In genomic region chr7:45102940-45103585, GRCm38 (mm10) we compare ENCODE assay signal across 9 mouse cellular contexts. TPM values are rescaled to one million over a fixed set of nuclear protein-coding genes. Genes with fewer than 3 reads are reported as not detected.
DNase-seq lines count a peak whose midpoint lies in the region; ATAC-seq and TF ChIP-seq lines count a peak whose summit lies in the region.
"Had no signal": no experiment of that assay in that cellular context is flagged by ENCODE, and none has a peak within 500 bp of the region (broad histone marks: within the 10 kb centered on the region; RNA-seq: fewer than 3 reads in every experiment).

No protein-coding gene starts in this region.

- no peak for TF ChIP-seq EP300 in heart, postnatal 0 days (IDR thresholded peaks at IDR 0.05; ENCODE audit: low read depth)

- 84% methylated on average over 9 of the region's 9 CpGs for WGBS in midbrain, embryonic 16.5 days
- WGBS in midbrain, embryonic 11.5 days, result 79% methylated on average over 9 of the region's 9 CpGs
- 65% methylated on average over 9 of the region's 9 CpGs for WGBS in heart, postnatal 0 days
- 78% methylated on average over 9 of the region's 9 CpGs for WGBS in limb, embryonic 10.5 days
- WGBS in stomach, embryonic 16.5 days, result 41% methylated on average over 9 of the region's 9 CpGs

- TF ChIP-seq CTCF in heart, postnatal 0 days (IDR thresholded peaks at IDR 0.05; ENCODE audit: low read depth), result no peak

- ATAC-seq in midbrain, embryonic 16.5 days, result no peak
- no peak for ATAC-seq in midbrain, embryonic 11.5 days (ENCODE audit: low FRiP score)
- no peak for ATAC-seq in heart, postnatal 0 days (ENCODE audit: insufficient read depth, low read depth)
- no peak; the same call in 1 of the 2 replicates for ATAC-seq in stomach, embryonic 16.5 days (ENCODE audit: insufficient read depth, low FRiP score)

- H3K4me1 ChIP-seq in midbrain, embryonic 16.5 days (ENCODE audit: control insufficient read depth, insufficient read depth, low read length), result no peaks in the 10 kb centered on the region
- no peaks in the 10 kb centered on the region for H3K4me1 ChIP-seq in midbrain, embryonic 11.5 days (ENCODE audit: control insufficient read depth, insufficient read depth, low read length)
- H3K4me1 ChIP-seq in heart, postnatal 0 days (ENCODE audit: control insufficient read depth, insufficient read depth), result peaks cover 17% of the 10 kb centered on the region
- H3K4me1 ChIP-seq in limb, embryonic 10.5 days, result peaks cover 29% of the 10 kb centered on the region
- H3K4me1 ChIP-seq in stomach, embryonic 16.5 days (ENCODE audit: control insufficient read depth, insufficient read depth, low read length), result peaks cover 16% of the 10 kb centered on the region; the same call in 1 of the 2 replicates

- no peak for DNase-seq in midbrain, embryonic 11.5 days (ENCODE audit: low spot score, missing footprints)
- DNase-seq in heart, postnatal 0 days (ENCODE audit: low spot score), result no peak
- DNase-seq in limb, embryonic 10.5 days (ENCODE audit: low spot score), result no peak
- DNase-seq in right cerebral cortex, postnatal 36 days (ENCODE audit: low spot score in 2 of 2), result no peak
- DNase-seq in embryo, embryonic 10 days (ENCODE audit: low spot score), result no peak

- H3K9ac ChIP-seq in midbrain, embryonic 16.5 days (ENCODE audit: low read depth, low read length), result no peak overlapping the region
- no peak overlapping the region; the same call in 1 of the 2 replicates for H3K9ac ChIP-seq in midbrain, embryonic 11.5 days (ENCODE audit: low read length)
- H3K9ac ChIP-seq in heart, postnatal 0 days (replicated peaks; ENCODE audit: low read depth, low read length), result peak overlapping the region; percentile 68
- peak overlapping the region; percentile 80 for H3K9ac ChIP-seq in stomach, embryonic 16.5 days (ENCODE audit: low read length)

- no peaks in the 10 kb centered on the region for H3K36me3 ChIP-seq in midbrain, embryonic 16.5 days (ENCODE audit: control insufficient read depth, insufficient read depth, low read length)
- no peaks in the 10 kb centered on the region for H3K36me3 ChIP-seq in midbrain, embryonic 11.5 days (ENCODE audit: control insufficient read depth, insufficient read depth, low read length)
- H3K36me3 ChIP-seq in heart, postnatal 0 days (replicated peaks; ENCODE audit: control insufficient read depth, insufficient read depth, low read length), result peaks cover 6% of the 10 kb centered on the region; the same call in 1 of the 2 replicates
- H3K36me3 ChIP-seq in limb, embryonic 10.5 days, result no peaks in the 10 kb centered on the region
- H3K36me3 ChIP-seq in stomach, embryonic 16.5 days (ENCODE audit: control insufficient read depth, insufficient read depth, low read length), result no peaks in the 10 kb centered on the region

- H3K9me3 ChIP-seq in midbrain, embryonic 16.5 days (replicated peaks; ENCODE audit: control insufficient read depth, low read length, poor library complexity, severe bottlenecking), result no peaks in the 10 kb centered on the region
- no peaks in the 10 kb centered on the region for H3K9me3 ChIP-seq in midbrain, embryonic 11.5 days (ENCODE audit: control insufficient read depth, low read length)
- H3K9me3 ChIP-seq in heart, postnatal 0 days (replicated peaks; ENCODE audit: control insufficient read depth, low read length), result no peaks in the 10 kb centered on the region
- H3K9me3 ChIP-seq in limb, embryonic 10.5 days (replicated peaks), result no peaks in the 10 kb centered on the region
- H3K9me3 ChIP-seq in stomach, embryonic 16.5 days (replicated peaks; ENCODE audit: control insufficient read depth, low read length), result no peaks in the 10 kb centered on the region

- no peak overlapping the region for H3K27ac ChIP-seq in midbrain, embryonic 16.5 days (ENCODE audit: low read length)
- no peak overlapping the region for H3K27ac ChIP-seq in midbrain, embryonic 11.5 days (ENCODE audit: low read depth, low read length)
- H3K27ac ChIP-seq in heart, postnatal 0 days (ENCODE audit: low read depth), result peak overlapping the region; percentile 86
- H3K27ac ChIP-seq in limb, embryonic 10.5 days, result peak overlapping the region; percentile 78
- peak overlapping the region; percentile 93 for H3K27ac ChIP-seq in stomach, embryonic 16.5 days (ENCODE audit: low read length)

- 0 out of 2 replicates have a peak overlapping the region, but pooled peaks have one; percentile 7 for H3K4me2 ChIP-seq in midbrain, embryonic 16.5 days (ENCODE audit: low read length)
- no peak overlapping the region for H3K4me2 ChIP-seq in midbrain, embryonic 11.5 days
- H3K4me2 ChIP-seq in heart, postnatal 0 days (ENCODE audit: low read depth, low read length), result peak overlapping the region; percentile 62
- H3K4me2 ChIP-seq in stomach, embryonic 16.5 days (ENCODE audit: low read depth, low read length), result peak overlapping the region; percentile 60

- no peaks in the 10 kb centered on the region for H3K27me3 ChIP-seq in midbrain, embryonic 16.5 days (ENCODE audit: control insufficient read depth, insufficient read depth, low read depth, low read length)
- no peaks in the 10 kb centered on the region for H3K27me3 ChIP-seq in midbrain, embryonic 11.5 days (ENCODE audit: control insufficient read depth, insufficient read depth, low read length)
- no peaks in the 10 kb centered on the region for H3K27me3 ChIP-seq in heart, postnatal 0 days (ENCODE audit: control insufficient read depth, insufficient read depth, low read length)
- H3K27me3 ChIP-seq in limb, embryonic 10.5 days (ENCODE audit: low read depth, poor library complexity, severe bottlenecking), result no peaks in the 10 kb centered on the region
- H3K27me3 ChIP-seq in stomach, embryonic 16.5 days (ENCODE audit: control insufficient read depth, insufficient read depth, low read length), result no peaks in the 10 kb centered on the region

- no peak overlapping the region for H3K4me3 ChIP-seq in midbrain, embryonic 16.5 days (ENCODE audit: low read depth, low read length)
- no peak overlapping the region for H3K4me3 ChIP-seq in midbrain, embryonic 11.5 days (ENCODE audit: low read depth, low read length)
- H3K4me3 ChIP-seq in heart, postnatal 0 days (ENCODE audit: low read depth, low read length), result peak overlapping the region; percentile 46
- H3K4me3 ChIP-seq in limb, embryonic 10.5 days, result no peak overlapping the region
- peak overlapping the region; percentile 51 for H3K4me3 ChIP-seq in stomach, embryonic 16.5 days (replicated peaks; ENCODE audit: low read length)

RNA-seq across cellular contexts. Expression of gene Fcgrt, which starts 0.6 kb away (rescaled TPM):
- 22.7 and 27.9 TPM in 2 replicates for polyA plus RNA-seq in midbrain, embryonic 16.5 days (2015; fragmentation: Nextera tagmentation; extraction: Ambion mirVana)
- polyA plus RNA-seq in midbrain, embryonic 11.5 days (2014; fragmentation: Nextera tagmentation; extraction: Ambion mirVana), result 16.1 and 18.3 TPM in 2 replicates
- total RNA-seq in heart, postnatal 0 days (2014; rRNA removed; ENCODE audit: low replicate concordance), result 48.9 and 51.6 TPM in 2 replicates
- polyA plus RNA-seq in heart, postnatal 0 days (2015; fragmentation: Nextera tagmentation; extraction: Ambion mirVana), result 59.5 and 67.9 TPM in 2 replicates
- 5.2 and 7.8 TPM in 2 replicates for polyA plus RNA-seq in limb, embryonic 10.5 days (2016; fragmentation: Nextera tagmentation; extraction: Ambion mirVana)
- 138 and 149 TPM in 2 replicates for polyA plus RNA-seq in stomach, embryonic 16.5 days (2015; fragmentation: Nextera tagmentation; extraction: Ambion mirVana)

RNA-seq across cellular contexts. Expression of gene Rcn3, which starts 11.0 kb away (rescaled TPM):
- polyA plus RNA-seq in midbrain, embryonic 16.5 days (2015; fragmentation: Nextera tagmentation; extraction: Ambion mirVana), result 43.5 and 47.8 TPM in 2 replicates
- 121 and 123 TPM in 2 replicates for polyA plus RNA-seq in midbrain, embryonic 11.5 days (2014; fragmentation: Nextera tagmentation; extraction: Ambion mirVana)
- 125 and 141 TPM in 2 replicates for total RNA-seq in heart, postnatal 0 days (2014; rRNA removed; ENCODE audit: low replicate concordance)
- 100 and 108 TPM in 2 replicates for polyA plus RNA-seq in heart, postnatal 0 days (2015; fragmentation: Nextera tagmentation; extraction: Ambion mirVana)
- 175 and 210 TPM in 2 replicates for polyA plus RNA-seq in limb, embryonic 10.5 days (2016; fragmentation: Nextera tagmentation; extraction: Ambion mirVana)
- 388 and 395 TPM in 2 replicates for polyA plus RNA-seq in stomach, embryonic 16.5 days (2015; fragmentation: Nextera tagmentation; extraction: Ambion mirVana)

RNA-seq across cellular contexts. Expression of gene Rps11, which starts 21.2 kb away (rescaled TPM):
- polyA plus RNA-seq in midbrain, embryonic 16.5 days (2015; fragmentation: Nextera tagmentation; extraction: Ambion mirVana), result 657 and 700 TPM in 2 replicates
- polyA plus RNA-seq in midbrain, embryonic 11.5 days (2014; fragmentation: Nextera tagmentation; extraction: Ambion mirVana), result 1,376 and 1,392 TPM in 2 replicates
- 1,106 and 1,247 TPM in 2 replicates for total RNA-seq in heart, postnatal 0 days (2014; rRNA removed; ENCODE audit: low replicate concordance)
- 730 and 757 TPM in 2 replicates for polyA plus RNA-seq in heart, postnatal 0 days (2015; fragmentation: Nextera tagmentation; extraction: Ambion mirVana)
- 1,846 and 2,302 TPM in 2 replicates for polyA plus RNA-seq in limb, embryonic 10.5 days (2016; fragmentation: Nextera tagmentation; extraction: Ambion mirVana)
- polyA plus RNA-seq in stomach, embryonic 16.5 days (2015; fragmentation: Nextera tagmentation; extraction: Ambion mirVana), result 1,225 and 1,374 TPM in 2 replicates

RNA-seq across cellular contexts. Expression of gene Rpl13a, which starts 25.5 kb away (rescaled TPM):
- polyA plus RNA-seq in midbrain, embryonic 16.5 days (2015; fragmentation: Nextera tagmentation; extraction: Ambion mirVana), result 602 and 620 TPM in 2 replicates
- 1,212 and 1,290 TPM in 2 replicates for polyA plus RNA-seq in midbrain, embryonic 11.5 days (2014; fragmentation: Nextera tagmentation; extraction: Ambion mirVana)
- 1,443 and 1,972 TPM in 2 replicates for total RNA-seq in heart, postnatal 0 days (2014; rRNA removed; ENCODE audit: low replicate concordance)
- polyA plus RNA-seq in heart, postnatal 0 days (2015; fragmentation: Nextera tagmentation; extraction: Ambion mirVana), result 780 and 809 TPM in 2 replicates
- polyA plus RNA-seq in limb, embryonic 10.5 days (2016; fragmentation: Nextera tagmentation; extraction: Ambion mirVana), result 1,210 and 1,327 TPM in 2 replicates
- polyA plus RNA-seq in stomach, embryonic 16.5 days (2015; fragmentation: Nextera tagmentation; extraction: Ambion mirVana), result 1,102 and 1,332 TPM in 2 replicates

RNA-seq across cellular contexts. Expression of gene Gm45713, which starts 33.0 kb away (rescaled TPM):
- polyA plus RNA-seq in midbrain, embryonic 16.5 days (2015; fragmentation: Nextera tagmentation; extraction: Ambion mirVana), result 0.41 TPM in 1 of 2 replicates, not detected in the other
- 0.17 and 0.60 TPM in 2 replicates for polyA plus RNA-seq in midbrain, embryonic 11.5 days (2014; fragmentation: Nextera tagmentation; extraction: Ambion mirVana)
- 0.19 and 0.23 TPM in 2 replicates for total RNA-seq in heart, postnatal 0 days (2014; rRNA removed; ENCODE audit: low replicate concordance)
- polyA plus RNA-seq in heart, postnatal 0 days (2015; fragmentation: Nextera tagmentation; extraction: Ambion mirVana), result 0.29 and 0.78 TPM in 2 replicates
- not detected in 2 replicates for polyA plus RNA-seq in limb, embryonic 10.5 days (2016; fragmentation: Nextera tagmentation; extraction: Ambion mirVana)
- not detected in 2 replicates for polyA plus RNA-seq in stomach, embryonic 16.5 days (2015; fragmentation: Nextera tagmentation; extraction: Ambion mirVana)
- total RNA-seq: adrenal gland, postnatal 36 days; left cerebral cortex, postnatal 36 days had no signal

Comparison
In these comparisons a context has a peak if more than half of its experiments do, and no peak if none do; other contexts are left out.
1. H3K27ac ChIP-seq: peak in heart, postnatal 0 days (single experiment), limb, embryonic 10.5 days (single experiment) and stomach, embryonic 16.5 days (single experiment); none in midbrain, embryonic 16.5 days (single experiment) and midbrain, embryonic 11.5 days (single experiment).
2. H3K4me3 ChIP-seq: peak in heart, postnatal 0 days (single experiment) and stomach, embryonic 16.5 days (single experiment); none in midbrain, embryonic 16.5 days (single experiment), midbrain, embryonic 11.5 days (single experiment) and limb, embryonic 10.5 days (single experiment).
3. H3K9ac ChIP-seq: peak in heart, postnatal 0 days (single experiment) and stomach, embryonic 16.5 days (single experiment); none in midbrain, embryonic 16.5 days (single experiment) and midbrain, embryonic 11.5 days (single experiment).